Comparison of ENCODE assay signal across 1 mouse cellular context in genomic region chr4:73661864-73662263, GRCm38 (mm10). TPM values are rescaled to one million over a fixed set of nuclear protein-coding genes. Genes with fewer than 3 reads are reported as not detected.
"Had no signal": no experiment of that assay in that cellular context is flagged by ENCODE, and none has a peak within 500 bp of the region (broad histone marks: within the 10 kb centered on the region; RNA-seq: fewer than 3 reads in every experiment).

No protein-coding gene starts in this region.

RNA-seq across cellular contexts. Expression of gene Gm11239, which starts 6.3 kb away (rescaled TPM):
- total RNA-seq: neutrophil, adult 5-6 weeks had no signal

RNA-seq across cellular contexts. Expression of gene Gm428, which starts 21.5 kb away (rescaled TPM):
- total RNA-seq: neutrophil, adult 5-6 weeks had no signal

RNA-seq across cellular contexts. Expression of gene Gm11236, which starts 23.9 kb away (rescaled TPM):
- total RNA-seq: neutrophil, adult 5-6 weeks had no signal

RNA-seq across cellular contexts. Expression of gene Gm11237, which starts 39.1 kb away (rescaled TPM):
- total RNA-seq: neutrophil, adult 5-6 weeks had no signal

RNA-seq across cellular contexts. Expression of gene Gm11238, which starts 54.2 kb away (rescaled TPM):
- total RNA-seq: neutrophil, adult 5-6 weeks had no signal
